ENCODE assay signal across 24 mouse cellular contexts in genomic region chr10:26833393-26833792, GRCm38 (mm10).
DNase-seq lines count a peak whose midpoint lies in the region; ATAC-seq and TF ChIP-seq lines count a peak whose summit lies in the region.
"Had no signal": no experiment of that assay in that cellular context is flagged by ENCODE, and none has a peak within 500 bp of the region (broad histone marks: within the 10 kb centered on the region; RNA-seq: fewer than 3 reads in every experiment).

No protein-coding gene starts in this region.

- no peaks in the 10 kb centered on the region; the same call in 1 of the 2 replicates for H3K4me1 ChIP-seq in kidney, embryonic 16.5 days (ENCODE audit: insufficient read depth, low read length)
- H3K4me1 ChIP-seq: neural tube, embryonic 15.5 days; stomach, embryonic 15.5 days had no signal

- TF ChIP-seq CTCF in gastrocnemius, adult 2 months (IDR thresholded peaks at IDR 0.05) = no peak

- ATAC-seq in kidney, embryonic 16.5 days (ENCODE audit: low FRiP score, low TSS enrichment) = no peak
- ATAC-seq: forebrain, embryonic 16.5 days; inflammation-experienced regulatory T-cells, adult 6 months had no signal

- H3K27me3 ChIP-seq in kidney, embryonic 16.5 days (ENCODE audit: insufficient read depth, low read length) = no peaks in the 10 kb centered on the region
- H3K27me3 ChIP-seq: heart, embryonic 12.5 days; hindbrain, embryonic 13.5 days; megakaryocyte, embryonic 14.5 days; neural tube, embryonic 15.5 days; stomach, embryonic 15.5 days had no signal

- WGBS in kidney, embryonic 16.5 days = 43% methylated on average over 3 of the region's 3 CpGs

- no peaks in the 10 kb centered on the region for H3K36me3 ChIP-seq in kidney, embryonic 16.5 days (ENCODE audit: insufficient read depth, low read length)
- H3K36me3 ChIP-seq: heart, embryonic 12.5 days; hindbrain, embryonic 13.5 days; neural tube, embryonic 15.5 days; stomach, embryonic 15.5 days had no signal

- no peak overlapping the region for H3K4me3 ChIP-seq in gastrocnemius, adult 2 months
- no peak overlapping the region for H3K4me3 ChIP-seq in kidney, embryonic 16.5 days (ENCODE audit: low read length)
- H3K4me3 ChIP-seq: heart, embryonic 12.5 days; hindbrain, embryonic 13.5 days; megakaryocyte, embryonic 14.5 days; neural tube, embryonic 15.5 days; stomach, embryonic 15.5 days had no signal

- H3K9me3 ChIP-seq in kidney, embryonic 16.5 days (ENCODE audit: low read length) = no peaks in the 10 kb centered on the region
- H3K9me3 ChIP-seq: heart, embryonic 12.5 days; hindbrain, embryonic 13.5 days; megakaryocyte, embryonic 14.5 days; neural tube, embryonic 15.5 days; stomach, embryonic 15.5 days had no signal

- H3K9ac ChIP-seq in kidney, embryonic 16.5 days (replicated peaks; ENCODE audit: low read length) = no peak overlapping the region
- H3K9ac ChIP-seq: heart, embryonic 12.5 days; hindbrain, embryonic 13.5 days; neural tube, embryonic 15.5 days; stomach, embryonic 15.5 days had no signal

- peak overlapping the region; percentile 13; the same call in 1 of the 2 replicates for H3K27ac ChIP-seq in gastrocnemius, adult 2 months
- no peak overlapping the region for H3K27ac ChIP-seq in kidney, embryonic 16.5 days (ENCODE audit: low read length)
- H3K27ac ChIP-seq: hindbrain, embryonic 13.5 days; neural tube, embryonic 15.5 days; stomach, embryonic 15.5 days had no signal

- no peak for DNase-seq in gastrocnemius, adult 2 months
- DNase-seq in gastrocnemius, postnatal 4 days (ENCODE audit: low spot score in 2 of 2) = no peak
- DNase-seq in kidney, postnatal 14 days = peak; percentile 26
- peak; percentile 76 for DNase-seq in NIH3T3 (ENCODE audit: low read depth)
- DNase-seq in lung, postnatal 25 days (ENCODE audit: low spot score) = peak; percentile 59
- DNase-seq in thymus, postnatal 10 days (ENCODE audit: low spot score in 2 of 2) = no peak
- no peak for DNase-seq in spleen, postnatal 36 days (ENCODE audit: low spot score in 2 of 2)
- DNase-seq: cerebellum, adult 11 months; cerebellum, postnatal 25 days; embryo, embryonic 11 days; heart, postnatal 14 days; left cerebral cortex, postnatal 4 days; liver; midbrain, embryonic 14.5 days; right cerebral cortex, postnatal 14 days; thymus, adult 18-20 months had no signal

- no peak overlapping the region for H3K4me2 ChIP-seq in kidney, embryonic 16.5 days (replicated peaks; ENCODE audit: low read depth, low read length)
- H3K4me2 ChIP-seq: heart, embryonic 12.5 days; hindbrain, embryonic 13.5 days; neural tube, embryonic 15.5 days; stomach, embryonic 15.5 days had no signal

- intact Hi-C loops in gastrocnemius, adult 2 months (cut with DNase I) = no loop called here

Comparison
In these comparisons a context has a peak if more than half of its experiments do, and no peak if none do; other contexts are left out.
1. DNase-seq: peak in kidney, postnatal 14 days (single experiment), NIH3T3 (single experiment) and lung, postnatal 25 days (single experiment); none in gastrocnemius, adult 2 months (single experiment), gastrocnemius, postnatal 4 days (0 of 2), thymus, postnatal 10 days (0 of 2) and spleen, postnatal 36 days (0 of 2).